Comparison of ENCODE assay signal across 9 mouse cellular contexts in genomic region chr5:110376802-110377433, GRCm38 (mm10). TPM values are rescaled to one million over a fixed set of nuclear protein-coding genes. Genes with fewer than 3 reads are reported as not detected.
A peak's percentile ranks its signal among the peaks of the same experiment; 100 is the strongest.
DNase-seq lines count a peak whose midpoint lies in the region; ATAC-seq and TF ChIP-seq lines count a peak whose summit lies in the region.
"Had no signal": no experiment of that assay in that cellular context is flagged by ENCODE, and none has a peak within 500 bp of the region (broad histone marks: within the 10 kb centered on the region; RNA-seq: fewer than 3 reads in every experiment).

No protein-coding gene starts in this region.

- H3K4me2 ChIP-seq in forebrain, postnatal 0 days (ENCODE audit: low read depth) = no peak overlapping the region
- no peak overlapping the region for H3K4me2 ChIP-seq in hindbrain, embryonic 14.5 days (replicated peaks)

- H3K27me3 ChIP-seq in forebrain, postnatal 0 days (ENCODE audit: insufficient read depth, low read length) = no peaks in the 10 kb centered on the region
- H3K27me3 ChIP-seq in hindbrain, embryonic 14.5 days (ENCODE audit: control insufficient read depth, insufficient read depth, low read length) = no peaks in the 10 kb centered on the region

- no peak overlapping the region for H3K4me3 ChIP-seq in forebrain, postnatal 0 days (ENCODE audit: low read depth, low read length)
- H3K4me3 ChIP-seq in hindbrain, embryonic 14.5 days (replicated peaks; ENCODE audit: low read length) = no peak overlapping the region

- H3K4me1 ChIP-seq in forebrain, postnatal 0 days (ENCODE audit: insufficient read depth) = no peaks in the 10 kb centered on the region
- no peaks in the 10 kb centered on the region; the same call in 1 of the 2 replicates for H3K4me1 ChIP-seq in hindbrain, embryonic 14.5 days (replicated peaks; ENCODE audit: control insufficient read depth, insufficient read depth, low read length)

- no peak overlapping the region for H3K9ac ChIP-seq in forebrain, postnatal 0 days
- H3K9ac ChIP-seq in hindbrain, embryonic 14.5 days = no peak overlapping the region

- no peaks in the 10 kb centered on the region for H3K9me3 ChIP-seq in forebrain, postnatal 0 days (ENCODE audit: low read length)
- H3K9me3 ChIP-seq in hindbrain, embryonic 14.5 days (ENCODE audit: control insufficient read depth, low read length) = no peaks in the 10 kb centered on the region

- WGBS in forebrain, postnatal 0 days = 53% methylated on average over 8 of the region's 8 CpGs
- 55% methylated on average over 8 of the region's 8 CpGs for WGBS in hindbrain, embryonic 14.5 days

- ATAC-seq in forebrain, postnatal 0 days = peak; percentile 86
- ATAC-seq in hindbrain, embryonic 14.5 days (ENCODE audit: low FRiP score) = 0 out of 2 replicates have a peak, but pooled peaks have one; percentile 27

- DNase-seq in MN1 (ENCODE audit: low spot score) = peak; percentile 63
- peak; percentile 84 for DNase-seq in cerebellum, adult 11 months
- peak; percentile 75 for DNase-seq in forebrain, postnatal 0 days
- DNase-seq in hindbrain, embryonic 14.5 days (ENCODE audit: low spot score) = peak; percentile 78
- DNase-seq in left cerebral cortex, adult 11 months (ENCODE audit: low spot score) = peak; percentile 61
- peak; percentile 59 to 73 for DNase-seq in lung, postnatal 4 days
- peak; percentile 75 to 80 for DNase-seq in right cerebral cortex, postnatal 10 days (ENCODE audit: low spot score in 2 of 2)
- DNase-seq in yolk sac, embryonic 10.5 days (ENCODE audit: low spot score) = peak; percentile 32

- H3K27ac ChIP-seq in forebrain, postnatal 0 days (ENCODE audit: low read depth, low read length) = no peak overlapping the region
- H3K27ac ChIP-seq in hindbrain, embryonic 14.5 days = no peak overlapping the region

- H3K36me3 ChIP-seq in forebrain, postnatal 0 days (ENCODE audit: insufficient read depth) = peaks cover 66% of the 10 kb centered on the region
- H3K36me3 ChIP-seq in hindbrain, embryonic 14.5 days (replicated peaks; ENCODE audit: control insufficient read depth, insufficient read depth) = peaks cover 66% of the 10 kb centered on the region

- peak; percentile 88 for TF ChIP-seq CTCF in forebrain, postnatal 0 days (IDR thresholded peaks at IDR 0.05; ENCODE audit: low read depth)

RNA-seq across cellular contexts. Expression of gene Lrcol1, which starts 32.4 kb away (rescaled TPM):
- total RNA-seq in forebrain, postnatal 0 days (2014; rRNA removed) = not detected in 2 replicates
- not detected in 2 replicates for polyA plus RNA-seq in forebrain, postnatal 0 days (2015; fragmentation: Nextera tagmentation; extraction: Ambion mirVana)
- not detected in 2 replicates for polyA plus RNA-seq in hindbrain, embryonic 14.5 days (2014; fragmentation: Nextera tagmentation; extraction: Ambion mirVana)
- polyA plus RNA-seq: heart, embryonic 16.5 days had no signal

RNA-seq across cellular contexts. Expression of gene P2rx2, which starts 33.9 kb away (rescaled TPM):
- 7.9 and 10.3 TPM in 2 replicates for total RNA-seq in forebrain, postnatal 0 days (2014; rRNA removed)
- 11.8 and 13.3 TPM in 2 replicates for polyA plus RNA-seq in forebrain, postnatal 0 days (2015; fragmentation: Nextera tagmentation; extraction: Ambion mirVana)
- polyA plus RNA-seq in hindbrain, embryonic 14.5 days (2014; fragmentation: Nextera tagmentation; extraction: Ambion mirVana) = 9.9 and 12.2 TPM in 2 replicates

Comparison
In these comparisons a context has a peak if more than half of its experiments do, and no peak if none do; other contexts are left out.
1. DNase-seq: peak in every context shown above with its lines; median percentile 84 in cerebellum, adult 11 months; 78 in hindbrain, embryonic 14.5 days; 78 in right cerebral cortex, postnatal 10 days; 75 in forebrain, postnatal 0 days; 66 in lung, postnatal 4 days; 63 in MN1; 61 in left cerebral cortex, adult 11 months; 32 in yolk sac, embryonic 10.5 days.